Mouse (Mus musculus) midbrain, embryonic 14.5 days (tissue): ENCODE measurements around the gene Acot1. TPM values are rescaled to one million over a fixed set of nuclear protein-coding genes. Genes with fewer than 3 reads are reported as not detected.

Source experiments
- ATAC-seq: fragments of 200-750 bp; cut with Nextera tagmentation; 2 replicates; pipeline ENCODE4 v1.8.0; 2017; ENCODE audit warnings: moderate number of reproducible peaks, moderate library complexity; ENCODE audit not compliant: low FRiP score, low TSS enrichment
- DNase-seq: peaks from one replicate; pipeline ENCODE4 v3.0.0-alpha.2; 2015
- H3K27ac ChIP-seq: fragments of 300-500 bp; sonication (generic); replicated peaks from 2 replicates; pipeline ENCODE4 v1.5.1; 2014; ENCODE audit warnings: mild to moderate bottlenecking, low read depth, low read length, moderate library complexity
- H3K27me3 ChIP-seq: fragments of 300-500 bp; sonication (generic); 2 replicates; pipeline ENCODE4 v1.6.1; 2014; ENCODE audit warnings: low read length, control low read depth, mixed read lengths; ENCODE audit not compliant: control insufficient read depth, insufficient read depth
- H3K36me3 ChIP-seq: fragments of 300-500 bp; sonication (generic); 2 replicates; pipeline ENCODE4 v1.6.1; 2014; ENCODE audit warnings: low read length, control low read depth; ENCODE audit not compliant: control insufficient read depth, insufficient read depth
- H3K4me1 ChIP-seq: fragments of 300-500 bp; sonication (generic); 2 replicates; pipeline ENCODE4 v1.6.1; 2014; ENCODE audit warnings: mild to moderate bottlenecking, antibody characterized with exemption, low read length, control low read depth; ENCODE audit not compliant: control insufficient read depth, insufficient read depth
- H3K4me2 ChIP-seq: fragments of 300-500 bp; sonication (generic); 2 replicates; pipeline ENCODE4 v1.6.1; 2014; ENCODE audit warnings: mild to moderate bottlenecking, low read length, moderate library complexity
- H3K4me3 ChIP-seq: fragments of 300-500 bp; sonication (generic); replicated peaks from 2 replicates; pipeline ENCODE4 v1.5.1; 2014; ENCODE audit warnings: low read depth, low read length
- H3K9ac ChIP-seq: fragments of 300-500 bp; sonication (generic); replicated peaks from 2 replicates; pipeline ENCODE4 v1.6.1; 2014; ENCODE audit warnings: mild to moderate bottlenecking, low read length, moderate library complexity
- H3K9me3 ChIP-seq: fragments of 300-500 bp; sonication (generic); 2 replicates; pipeline ENCODE4 v1.6.1; 2016; ENCODE audit warnings: low read length, control low read depth, mixed read lengths; ENCODE audit not compliant: control insufficient read depth
- WGBS: fragments of 180-500 bp; shearing (Covaris S2); extraction: QIAGEN DNeasy Blood & Tissue Kit; methylation state at CpG from one replicate; pipeline ENCODE4 v1.1.7; 2014; 5-methylcytosine and 5-hydroxymethylcytosine counted together
- polyA plus RNA-seq: library from polyadenylated mRNA; unstranded; fragments of >200 nt; fragmentation: Nextera tagmentation; extraction: Ambion mirVana; gene quantifications from 2 replicates; pipeline ENCODE4 v1.2.1, GENCODE M21; 2014

The Acot1 gene
- polyA plus RNA-seq, 1 experiment from 2014 or later: 98.3 TPM

- no peak overlapping the region for H3K9ac ChIP-seq
- H3K27me3 ChIP-seq: peaks cover 4% of the 10 kb centered on the region; the same call in 1 of the 2 replicates
- DNase-seq (no peak), ATAC-seq (no peak)
- 74% methylated on average over 5 of the region's 5 CpGs for WGBS
- H3K4me2 ChIP-seq: no peak overlapping the region
- no peak overlapping the region for H3K27ac ChIP-seq
- no peaks in the 10 kb centered on the region for H3K9me3 ChIP-seq
- H3K4me1 ChIP-seq: no peaks in the 10 kb centered on the region
- no peaks in the 10 kb centered on the region for H3K36me3 ChIP-seq
- H3K4me3 ChIP-seq: no peak overlapping the region
These were observed 53.9 kb downstream of the Acot1 start for GRCm38 (mm10) chr12:84063228-84063627.

DNA sequence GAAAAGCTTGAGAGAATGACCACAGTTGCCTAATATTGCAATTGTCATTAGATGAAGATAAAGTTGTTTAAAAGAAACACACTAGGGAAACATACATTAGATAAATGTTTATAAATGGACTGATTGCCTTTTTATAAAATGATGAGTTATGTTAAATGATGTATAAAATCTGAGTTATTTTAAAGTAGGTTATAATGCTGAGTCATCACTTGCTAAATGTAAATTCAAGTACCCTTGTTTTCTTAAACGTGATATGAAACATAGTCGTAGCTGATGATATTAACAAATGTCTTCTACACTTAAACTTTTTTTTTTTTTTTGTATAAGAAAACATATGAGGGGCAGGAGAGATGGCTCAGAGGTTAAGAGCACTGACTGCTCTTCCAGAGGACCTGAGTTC is 54.5 kb downstream of the Acot1 start:
- Histone ChIP-seq H3K36me3 (no peaks in the 10 kb centered on the region), H3K4me3 (no peak overlapping the region), H3K9me3 (no peaks in the 10 kb centered on the region), H3K9ac (no peak overlapping the region), H3K4me2 (no peak overlapping the region), H3K27ac (no peak overlapping the region), H3K4me1 (no peaks in the 10 kb centered on the region), H3K27me3 (peaks cover 4% of the 10 kb centered on the region; the same call in 1 of the 2 replicates)
- DNase-seq (no peak), ATAC-seq (no peak)
- WGBS: 89% methylated on average over 2 of the region's 2 CpGs

DNA sequence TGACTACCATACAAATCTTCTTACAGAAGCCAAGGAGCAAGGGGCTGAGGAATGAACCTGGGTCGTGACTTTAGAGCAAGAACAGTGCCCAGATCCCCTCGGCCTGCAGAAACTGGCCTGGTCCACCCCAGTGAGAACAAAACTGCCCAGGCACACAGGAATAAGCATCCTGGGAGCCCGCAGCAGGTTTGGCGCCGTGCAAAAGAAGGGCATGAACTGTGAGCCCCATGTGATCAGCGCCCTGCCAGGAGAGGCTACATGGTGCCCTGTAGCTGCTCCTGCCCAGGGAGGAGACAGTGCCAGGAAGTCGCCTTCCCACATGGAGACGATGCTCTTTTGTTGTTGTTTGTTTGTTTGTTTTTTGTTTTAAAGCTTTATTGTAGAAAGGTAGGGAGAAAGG is 55.3 kb downstream of the Acot1 start:
- Histone ChIP-seq H3K27ac (no peak overlapping the region), H3K27me3 (peaks cover 7% of the 10 kb centered on the region; the same call in 1 of the 2 replicates), H3K4me1 (no peaks in the 10 kb centered on the region), H3K36me3 (no peaks in the 10 kb centered on the region), H3K4me2 (no peak overlapping the region), H3K9me3 (no peaks in the 10 kb centered on the region), H3K4me3 (no peak overlapping the region), H3K9ac (no peak overlapping the region)
- 78% methylated on average over 8 of the region's 8 CpGs for WGBS
- ATAC-seq: no peak
- DNase-seq: no peak

DNA sequence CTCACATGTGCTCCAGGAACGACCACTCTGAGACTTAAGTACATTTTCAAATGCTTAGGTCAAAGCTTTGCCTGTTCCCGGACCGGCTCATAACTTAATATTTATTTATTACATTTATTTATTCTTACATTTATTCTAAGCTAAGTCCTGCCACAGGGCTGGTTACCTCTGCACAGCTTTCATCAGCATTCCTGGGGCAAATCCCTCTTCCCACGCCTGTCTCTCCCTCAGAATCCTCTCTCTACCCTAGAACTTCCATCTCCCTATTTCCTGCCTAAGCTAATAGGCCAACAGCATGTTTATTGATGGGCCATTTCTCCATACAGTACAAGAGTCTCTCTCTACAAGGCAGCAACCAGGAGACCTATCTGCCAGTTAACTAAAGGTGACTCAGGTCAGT is 58.5 kb downstream of the Acot1 start:
- peaks cover 7% of the 10 kb centered on the region; the same call in 1 of the 2 replicates for H3K27me3 ChIP-seq
- H3K4me2 ChIP-seq: no peak overlapping the region
- no peak overlapping the region for H3K9ac ChIP-seq
- no peaks in the 10 kb centered on the region for H3K9me3 ChIP-seq
- ATAC-seq: no peak
- H3K4me1 ChIP-seq: no peaks in the 10 kb centered on the region
- no peak overlapping the region for H3K4me3 ChIP-seq
- DNase-seq: no peak
- 80% methylated on average over 4 of the region's 4 CpGs for WGBS
- H3K36me3 ChIP-seq: no peaks in the 10 kb centered on the region
- H3K27ac ChIP-seq: no peak overlapping the region

Other genes starting within 250 kb of the Acot1 start
- gene Papln, start 245.9 kb upstream of the Acot1 start, polyA plus RNA-seq: 0.11 and 0.24 TPM in 2 replicates
- gene Numb, start 87.6 kb upstream of the Acot1 start, polyA plus RNA-seq: 13.0 and 20.6 TPM in 2 replicates
- gene Riox1, start 58.9 kb upstream of the Acot1 start, polyA plus RNA-seq: 11.5 and 11.7 TPM in 2 replicates
- gene Heatr4, start 24.6 kb upstream of the Acot1 start, polyA plus RNA-seq: not detected in 2 replicates
- 8.8 and 9.2 TPM in 2 replicates for gene Acot2, start 21.6 kb upstream of the Acot1 start, polyA plus RNA-seq
- gene Acot4, start 28.9 kb downstream of the Acot1 start, polyA plus RNA-seq: 0.18 and 0.62 TPM in 2 replicates
- gene Gm49366, start 29.4 kb downstream of the Acot1 start, polyA plus RNA-seq: not detected in 2 replicates
- gene Acot3, start 42.7 kb downstream of the Acot1 start, polyA plus RNA-seq: 0.88 and 1.2 TPM in 2 replicates
- gene Acot5, start 59.8 kb downstream of the Acot1 start, polyA plus RNA-seq: not detected in 2 replicates
- 1.5 and 1.9 TPM in 2 replicates for gene Acot6, start 91.2 kb downstream of the Acot1 start, polyA plus RNA-seq
- gene Dnal1, start 104.9 kb downstream of the Acot1 start, polyA plus RNA-seq: 7.0 and 7.8 TPM in 2 replicates
- gene Pnma1, start 139.0 kb downstream of the Acot1 start, polyA plus RNA-seq: 5.4 and 6.2 TPM in 2 replicates
- 2.7 and 4.3 TPM in 2 replicates for gene Elmsan1, start 209.4 kb downstream of the Acot1 start, polyA plus RNA-seq